Mouse (Mus musculus) midbrain, embryonic 15.5 days (tissue): ENCODE results near the gene Fbxw11. TPM values are rescaled to one million over a fixed set of nuclear protein-coding genes. Genes with fewer than 3 reads are reported as not detected.

Source experiments
- ATAC-seq: fragments of 200-750 bp; cut with Nextera tagmentation; replicated peaks from 2 replicates; pipeline ENCODE4 v1.8.0; 2017; ENCODE audit warnings: moderate TSS enrichment
- H3K27ac ChIP-seq: fragments of 300-500 bp; sonication (generic); 2 replicates; pipeline ENCODE4 v1.5.1; 2015; ENCODE audit warnings: mild to moderate bottlenecking, inconsistent platforms
- H3K27me3 ChIP-seq: fragments of 300-500 bp; sonication (generic); replicated peaks from 2 replicates; pipeline ENCODE4 v1.6.1; 2015; ENCODE audit warnings: inconsistent platforms
- H3K36me3 ChIP-seq: fragments of 300-500 bp; sonication (generic); replicated peaks from 2 replicates; pipeline ENCODE4 v1.6.1; 2015; ENCODE audit warnings: inconsistent platforms
- H3K4me1 ChIP-seq: fragments of 300-500 bp; sonication (generic); 2 replicates; pipeline ENCODE4 v1.6.1; 2015; ENCODE audit warnings: inconsistent platforms
- H3K4me2 ChIP-seq: fragments of 300-500 bp; sonication (generic); 2 replicates; pipeline ENCODE4 v1.6.1; 2015; ENCODE audit warnings: inconsistent platforms, mild to moderate bottlenecking, moderate library complexity
- H3K4me3 ChIP-seq: fragments of 300-500 bp; sonication (generic); 2 replicates; pipeline ENCODE4 v1.5.1; 2015; ENCODE audit warnings: mild to moderate bottlenecking, inconsistent platforms
- H3K9ac ChIP-seq: fragments of 300-500 bp; sonication (generic); 2 replicates; pipeline ENCODE4 v1.6.1; 2015; ENCODE audit warnings: mild to moderate bottlenecking, inconsistent platforms
- H3K9me3 ChIP-seq: fragments of 300-500 bp; sonication (generic); 2 replicates; pipeline ENCODE4 v1.6.1; 2016; ENCODE audit warnings: inconsistent platforms
- WGBS: fragments of 180-500 bp; shearing (Covaris S2); methylation state at CpG from one replicate; pipeline ENCODE4 v1.1.7; 2015; ENCODE audit warnings: mixed read lengths; 5-methylcytosine and 5-hydroxymethylcytosine counted together
- polyA plus RNA-seq: library from polyadenylated mRNA; unstranded; fragments of >200 nt; fragmentation: Nextera tagmentation; extraction: Ambion mirVana; gene quantifications from 2 replicates; pipeline ENCODE4 v1.2.1, GENCODE M21; 2015

Gene Fbxw11
- polyA plus RNA-seq, 1 experiment from 2014 or later = 126 TPM

DNA sequence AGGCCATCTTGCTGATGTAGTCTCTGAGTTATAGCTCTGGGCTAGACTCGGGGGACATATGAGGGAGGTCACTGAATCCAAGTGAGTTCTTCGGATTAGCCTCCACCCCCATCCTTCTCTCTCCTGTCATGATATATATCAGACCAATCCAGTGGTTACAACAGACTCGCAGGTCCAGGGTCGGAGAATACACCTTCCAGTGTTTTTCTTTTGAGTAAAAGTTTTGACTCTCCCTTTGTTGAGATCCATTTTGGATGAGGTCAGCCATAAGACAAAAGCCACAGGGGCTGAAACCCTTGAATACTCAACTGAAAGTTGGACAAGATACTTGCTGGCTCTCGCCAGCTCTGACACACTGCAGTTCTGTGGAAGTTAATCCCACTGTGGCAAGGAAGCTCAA is 143.7 kb downstream of the Fbxw11 start:
- no peak for ATAC-seq
- no peaks in the 10 kb centered on the region for H3K27me3 ChIP-seq
- no peak overlapping the region for H3K4me3 ChIP-seq
- H3K9ac ChIP-seq = no peak overlapping the region
- H3K36me3 ChIP-seq = no peaks in the 10 kb centered on the region
- WGBS = 83% methylated on average over 5 of the region's 5 CpGs
- no peaks in the 10 kb centered on the region for H3K4me1 ChIP-seq
- H3K27ac ChIP-seq = no peak overlapping the region
- H3K9me3 ChIP-seq = no peaks in the 10 kb centered on the region
- no peak overlapping the region for H3K4me2 ChIP-seq

DNA sequence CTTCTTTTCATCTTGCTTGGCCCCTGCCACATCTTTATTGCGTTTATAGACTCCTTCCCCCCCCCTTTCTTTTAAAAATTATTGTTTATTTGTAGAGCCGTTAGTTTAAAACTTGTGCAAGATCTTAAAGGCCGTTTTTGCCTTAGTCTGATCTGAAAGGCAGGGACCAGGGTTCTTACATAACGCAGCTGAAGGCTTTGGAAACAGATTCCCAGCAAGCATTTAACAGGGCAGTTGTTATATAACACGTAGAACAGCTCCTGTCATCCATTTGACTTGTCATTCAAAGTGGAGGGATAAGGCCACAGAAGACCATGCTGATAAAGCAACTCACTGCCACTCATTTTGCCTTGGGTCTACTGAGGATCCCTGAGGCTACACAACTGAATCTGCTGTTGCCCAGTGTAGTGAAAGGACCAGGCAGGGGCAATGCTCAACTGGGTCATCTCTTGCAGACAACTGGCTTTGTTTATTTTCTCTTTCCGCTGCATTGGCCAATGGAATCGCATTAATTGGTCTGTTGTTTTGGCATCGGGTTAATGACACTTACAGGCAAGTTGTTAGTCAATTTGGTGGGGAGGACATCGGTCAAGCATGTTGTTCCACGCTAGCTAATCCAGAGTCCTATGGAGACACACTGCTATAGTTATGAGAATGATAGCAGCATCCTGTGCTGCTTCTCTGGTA is 152.4 kb downstream of the Fbxw11 start:
- Histone ChIP-seq H3K9me3 (no peaks in the 10 kb centered on the region), H3K9ac (no peak overlapping the region), H3K4me3 (no peak overlapping the region), H3K4me1 (no peaks in the 10 kb centered on the region), H3K27me3 (no peaks in the 10 kb centered on the region), H3K4me2 (no peak overlapping the region), H3K36me3 (no peaks in the 10 kb centered on the region), H3K27ac (no peak overlapping the region)
- 82% methylated on average over 10 of the region's 10 CpGs for WGBS
- ATAC-seq = no peak

Other genes with a start within 250 kb of the Fbxw11 start
- 48.7 and 49.4 TPM in 2 replicates for gene Ubtd2, start 187.4 kb upstream of the Fbxw11 start, polyA plus RNA-seq
- 0.46 TPM in 1 of 2 replicates, not detected in the other for gene Efcab9, start 110.6 kb upstream of the Fbxw11 start, polyA plus RNA-seq
- gene Stk10, start 109.4 kb upstream of the Fbxw11 start, polyA plus RNA-seq = 2.0 and 2.3 TPM in 2 replicates
- gene Smim23, start 181.9 kb downstream of the Fbxw11 start, polyA plus RNA-seq = not detected in 2 replicates